Mouse (Mus musculus) heart, embryonic 15.5 days (tissue): ENCODE results near the gene Ankfn1. TPM values are rescaled to one million over a fixed set of nuclear protein-coding genes. Genes with fewer than 3 reads are reported as not detected.
A peak's percentile ranks its signal among the peaks of the same experiment; 100 is the strongest.

ENCODE experiments used
- ATAC-seq: fragments of 200-750 bp; cut with Nextera tagmentation; replicated peaks from 2 replicates; pipeline ENCODE4 v1.8.0; 2017; ENCODE audit warnings: low read depth, moderate TSS enrichment; ENCODE audit not compliant: insufficient number of reproducible peaks, insufficient read depth, low FRiP score
- H3K27ac ChIP-seq: fragments of 300-500 bp; sonication (generic); 2 replicates; pipeline ENCODE4 v1.5.1; 2015; ENCODE audit warnings: mild to moderate bottlenecking, inconsistent platforms
- H3K27me3 ChIP-seq: fragments of 300-500 bp; sonication (generic); 2 replicates; pipeline ENCODE4 v1.6.1; 2015; ENCODE audit warnings: inconsistent platforms
- H3K36me3 ChIP-seq: fragments of 300-500 bp; sonication (generic); 2 replicates; pipeline ENCODE4 v1.6.1; 2015; ENCODE audit warnings: mild to moderate bottlenecking, inconsistent platforms
- H3K4me1 ChIP-seq: fragments of 300-500 bp; sonication (generic); replicated peaks from 2 replicates; pipeline ENCODE4 v1.6.1; 2015; ENCODE audit warnings: inconsistent platforms
- H3K4me2 ChIP-seq: fragments of 300-500 bp; sonication (generic); 2 replicates; pipeline ENCODE4 v1.6.1; 2015; ENCODE audit warnings: inconsistent platforms, mild to moderate bottlenecking, moderate library complexity
- H3K4me3 ChIP-seq: fragments of 300-500 bp; sonication (generic); 2 replicates; pipeline ENCODE4 v1.5.1; 2015; ENCODE audit warnings: mild to moderate bottlenecking, inconsistent platforms
- H3K9ac ChIP-seq: fragments of 300-500 bp; sonication (generic); 2 replicates; pipeline ENCODE4 v1.6.1; 2015; ENCODE audit warnings: mild to moderate bottlenecking, inconsistent platforms
- H3K9me3 ChIP-seq: fragments of 300-500 bp; sonication (generic); replicated peaks from 2 replicates; pipeline ENCODE4 v1.6.1; 2016; ENCODE audit warnings: inconsistent platforms
- WGBS: fragments of 180-500 bp; shearing (Covaris S2); methylation state at CpG from one replicate; pipeline ENCODE4 v1.1.7; 2015; ENCODE audit warnings: mixed read lengths; 5-methylcytosine and 5-hydroxymethylcytosine counted together
- polyA plus RNA-seq: library from polyadenylated mRNA; unstranded; fragments of >200 nt; fragmentation: Nextera tagmentation; extraction: Ambion mirVana; gene quantifications from 2 replicates; pipeline ENCODE4 v1.2.1, GENCODE M21; 2015

Ankfn1 gene
- 0.04 and 0.09 TPM in 2 replicates for polyA plus RNA-seq

DNA sequence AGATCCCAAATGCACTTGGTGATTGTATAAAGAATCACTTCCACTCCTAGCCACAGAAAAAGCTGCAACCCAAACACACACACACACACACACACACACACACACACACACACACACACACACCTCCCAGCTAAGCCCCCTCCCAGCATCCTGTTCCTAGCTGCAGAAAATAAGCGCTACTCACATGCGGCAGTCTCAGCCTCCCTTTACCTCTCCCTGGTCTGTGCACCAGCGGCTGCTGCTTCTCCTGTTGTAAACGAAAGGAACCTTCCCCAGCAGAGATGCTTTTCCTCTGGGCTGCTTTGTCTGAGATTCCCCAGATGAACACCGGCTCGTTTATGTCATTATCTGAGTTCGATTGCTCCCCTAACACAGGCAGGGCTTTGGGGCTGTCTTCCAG is at the start of gene Ankfn1:
TSS of gene Ankfn1 (minus strand) at position 223 of the 400 bp plus-strand sequence.
- Histone ChIP-seq H3K27ac (no peak within 1 kb of the TSS), H3K9me3 (no peaks in the 10 kb centered on the region), H3K36me3 (no peaks in the 10 kb centered on the region), H3K9ac (no peak within 1 kb of the TSS), H3K27me3 (no peaks in the 10 kb centered on the region), H3K4me2 (no peak within 1 kb of the TSS), H3K4me3 (no peak within 1 kb of the TSS), H3K4me1 (no peaks in the 10 kb centered on the region)
- WGBS = 29% methylated on average over 7 of the region's 7 CpGs
- no peak for ATAC-seq

DNA sequence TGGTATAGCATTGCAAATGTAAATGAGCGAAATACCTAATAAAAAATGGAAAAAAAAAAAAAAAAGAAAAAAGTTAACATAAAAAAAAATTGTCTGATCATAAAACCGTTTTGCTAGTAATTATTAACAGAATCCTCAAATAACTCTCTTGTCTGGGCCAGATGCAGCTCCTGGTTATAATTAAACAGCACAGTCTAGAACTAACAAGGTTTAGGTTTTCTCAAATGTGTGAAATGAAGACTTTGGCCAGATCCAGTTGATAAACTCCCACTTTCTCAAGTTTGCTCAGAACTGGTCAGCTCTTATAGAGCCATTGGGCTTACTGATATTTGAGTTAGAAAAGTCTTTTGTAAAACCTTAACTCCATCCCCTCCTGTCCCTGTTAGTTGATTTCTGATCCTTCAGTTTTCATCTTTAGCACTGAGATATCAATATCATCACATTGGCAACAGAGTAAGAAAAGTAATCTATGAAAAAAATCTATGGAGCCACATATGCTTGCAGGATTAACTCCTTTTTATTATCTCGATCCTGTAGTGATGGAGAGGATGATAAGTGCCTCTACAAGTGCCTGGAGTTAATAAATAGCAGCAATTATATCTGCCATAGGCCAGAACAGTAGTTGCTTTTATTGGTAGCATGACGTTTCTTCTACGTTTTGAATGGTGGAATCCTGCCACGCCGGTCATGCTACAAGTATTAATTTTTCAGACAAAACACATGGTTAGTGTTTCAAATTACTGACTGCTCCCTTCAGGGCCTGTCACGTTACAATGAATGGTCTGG is 46.4 kb upstream of the Ankfn1 start:
- WGBS = 72% methylated on average over 7 of the region's 8 CpGs
- Histone ChIP-seq H3K27me3 (no peaks in the 10 kb centered on the region), H3K4me2 (no peak overlapping the region), H3K4me1 (no peaks in the 10 kb centered on the region), H3K9me3 (no peaks in the 10 kb centered on the region), H3K36me3 (no peaks in the 10 kb centered on the region), H3K4me3 (no peak overlapping the region), H3K27ac (no peak overlapping the region), H3K9ac (no peak overlapping the region)
- no peak for ATAC-seq

GRCm38 (mm10) chr11:89818594-89818993 is 41.1 kb upstream of the Ankfn1 start:
- H3K9ac ChIP-seq = no peak overlapping the region
- ATAC-seq = 0 out of 2 replicates have a peak, but pooled peaks have one; percentile 10
- H3K36me3 ChIP-seq = no peaks in the 10 kb centered on the region
- H3K4me1 ChIP-seq = no peaks in the 10 kb centered on the region
- H3K27me3 ChIP-seq = no peaks in the 10 kb centered on the region
- H3K4me2 ChIP-seq = no peak overlapping the region
- WGBS = 39% methylated on average over 4 of the region's 4 CpGs
- no peak overlapping the region for H3K4me3 ChIP-seq
- H3K27ac ChIP-seq = no peak overlapping the region
- no peaks in the 10 kb centered on the region for H3K9me3 ChIP-seq

- H3K9me3 ChIP-seq = no peaks in the 10 kb centered on the region
- no peaks in the 10 kb centered on the region for H3K4me1 ChIP-seq
- no peaks in the 10 kb centered on the region for H3K36me3 ChIP-seq
- H3K4me3 ChIP-seq = no peak overlapping the region
- H3K27ac ChIP-seq = no peak overlapping the region
- H3K9ac ChIP-seq = no peak overlapping the region
- no peak for ATAC-seq
- H3K4me2 ChIP-seq = no peak overlapping the region
- WGBS = 87% methylated on average over 1 of the region's 1 CpGs
- H3K27me3 ChIP-seq = no peaks in the 10 kb centered on the region
Measured at GRCm38 (mm10) chr11:89811403-89811802, 34.0 kb upstream of the Ankfn1 start.

DNA sequence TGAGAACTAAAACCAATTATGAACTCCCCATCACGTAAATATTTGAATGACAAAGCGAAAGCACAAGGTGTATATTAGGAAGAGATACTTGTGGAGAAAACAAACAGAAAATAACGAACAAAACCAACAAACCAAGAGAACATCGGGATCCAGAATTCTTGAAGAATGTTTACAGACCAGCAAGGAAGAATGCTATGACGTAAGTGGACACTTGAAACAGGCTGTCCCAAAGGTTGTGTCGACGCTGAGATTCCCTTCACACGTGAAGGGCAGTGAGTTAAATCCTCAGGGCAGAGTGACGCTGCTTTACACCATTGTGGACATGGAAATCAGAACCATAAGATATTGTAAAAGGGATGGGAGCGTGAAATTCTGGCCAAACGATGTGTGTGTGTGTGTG is 30.5 kb upstream of the Ankfn1 start:
- Histone ChIP-seq H3K4me2 (no peak overlapping the region), H3K9me3 (no peaks in the 10 kb centered on the region), H3K36me3 (no peaks in the 10 kb centered on the region), H3K4me3 (no peak overlapping the region), H3K4me1 (peaks cover 9% of the 10 kb centered on the region), H3K9ac (no peak overlapping the region), H3K27me3 (0 out of 2 replicates have a peak, but pooled peaks cover 3% of the 10 kb centered on the region), H3K27ac (no peak overlapping the region)
- no peak for ATAC-seq
- WGBS = 57% methylated on average over 11 of the region's 11 CpGs

DNA sequence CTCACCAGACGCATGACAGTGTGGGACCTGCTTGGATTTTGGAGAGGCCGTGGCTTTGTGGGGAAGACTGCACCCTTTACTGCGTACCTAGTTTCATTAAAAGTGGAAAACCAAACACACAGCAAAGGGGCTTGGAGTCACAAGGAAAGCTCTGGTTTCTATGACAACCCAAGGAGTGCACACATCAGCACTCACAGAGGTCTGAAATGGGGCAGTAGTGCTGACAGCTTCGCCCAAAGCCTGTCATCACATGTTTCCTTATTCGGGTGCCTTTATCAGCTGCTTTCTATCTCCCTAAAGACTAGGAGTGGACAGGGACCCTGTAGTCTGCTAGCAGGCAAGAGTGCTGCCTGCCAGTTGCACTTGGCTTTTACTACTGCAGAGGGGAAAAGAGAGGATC is 27.4 kb upstream of the Ankfn1 start:
- ATAC-seq = no peak
- 17% methylated on average over 5 of the region's 5 CpGs for WGBS
- no peak overlapping the region for H3K9ac ChIP-seq
- H3K9me3 ChIP-seq = no peaks in the 10 kb centered on the region
- peaks cover 9% of the 10 kb centered on the region for H3K4me1 ChIP-seq
- no peak overlapping the region for H3K4me3 ChIP-seq
- 0 out of 2 replicates have a peak, but pooled peaks cover 3% of the 10 kb centered on the region for H3K27me3 ChIP-seq
- no peak overlapping the region for H3K27ac ChIP-seq
- H3K36me3 ChIP-seq = no peaks in the 10 kb centered on the region
- H3K4me2 ChIP-seq = peak overlapping the region; percentile 34

DNA sequence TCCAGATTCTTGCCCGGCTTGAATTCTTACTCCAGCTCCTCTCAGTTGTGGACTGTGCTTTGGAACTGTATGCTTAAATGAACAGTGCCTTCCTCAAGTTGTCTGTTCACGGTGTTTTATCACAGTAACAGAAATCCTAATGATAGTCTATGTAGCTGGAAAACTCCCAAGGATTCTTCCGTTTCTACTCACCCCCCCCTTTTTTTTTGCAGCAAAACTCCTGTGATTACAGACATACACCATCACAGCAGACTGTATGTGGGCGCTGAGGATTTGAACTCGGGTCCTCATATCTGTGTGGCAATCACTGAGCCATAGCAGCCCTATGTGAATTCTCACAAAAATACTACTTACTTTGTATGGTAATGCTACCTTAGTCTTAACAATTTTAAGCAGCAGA is 26.5 kb upstream of the Ankfn1 start:
- Histone ChIP-seq H3K27ac (no peak overlapping the region), H3K36me3 (no peaks in the 10 kb centered on the region), H3K4me1 (peaks cover 9% of the 10 kb centered on the region), H3K9me3 (no peaks in the 10 kb centered on the region), H3K9ac (no peak overlapping the region), H3K27me3 (0 out of 2 replicates have a peak, but pooled peaks cover 3% of the 10 kb centered on the region), H3K4me2 (no peak overlapping the region), H3K4me3 (no peak overlapping the region)
- 58% methylated on average over 5 of the region's 5 CpGs for WGBS
- no peak for ATAC-seq

DNA sequence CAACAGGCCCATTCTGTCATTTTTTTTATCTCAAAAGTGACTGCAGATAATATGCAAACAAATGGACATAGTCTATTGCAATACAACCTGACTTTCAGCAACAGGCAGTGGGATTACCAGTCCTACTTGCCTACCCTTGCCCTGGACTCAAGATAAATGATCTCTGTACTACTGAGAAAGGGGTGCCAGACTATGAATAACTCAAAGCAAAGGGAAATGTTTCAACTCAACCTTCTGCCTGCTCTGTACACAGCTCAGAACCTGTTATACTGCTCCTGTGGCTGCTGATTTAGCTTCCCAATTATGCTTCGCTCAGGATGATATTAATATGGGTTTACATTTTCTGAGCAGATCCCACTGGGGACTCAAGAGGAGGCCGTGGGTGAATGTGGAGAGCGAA is 15.3 kb upstream of the Ankfn1 start:
- no peak for ATAC-seq
- Histone ChIP-seq H3K4me2 (no peak overlapping the region), H3K36me3 (no peaks in the 10 kb centered on the region), H3K27ac (no peak overlapping the region), H3K9ac (no peak overlapping the region), H3K9me3 (no peaks in the 10 kb centered on the region), H3K4me3 (no peak overlapping the region), H3K27me3 (no peaks in the 10 kb centered on the region), H3K4me1 (no peaks in the 10 kb centered on the region)
- WGBS = 82% methylated on average over 3 of the region's 3 CpGs

DNA sequence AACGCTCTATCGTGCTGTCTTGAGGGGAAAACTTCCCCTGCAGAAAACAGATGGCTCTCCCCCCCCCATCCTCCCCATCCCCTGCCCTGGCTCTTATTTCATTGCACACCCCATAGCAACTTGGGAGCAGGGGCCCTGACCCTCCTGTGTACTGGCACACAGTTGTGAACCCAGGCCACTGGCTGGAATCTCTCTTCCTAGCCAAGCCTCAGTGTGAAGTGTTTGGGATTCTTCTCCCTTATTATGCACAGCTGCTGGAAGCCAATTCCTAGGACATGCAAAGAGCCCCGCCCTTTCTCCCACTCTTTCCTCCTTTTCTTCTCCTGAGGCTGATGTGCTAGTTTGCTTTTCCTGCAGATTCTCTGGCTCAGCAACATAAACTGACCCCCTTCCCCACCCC is 1.4 kb downstream of the Ankfn1 start:
- no peaks in the 10 kb centered on the region for H3K4me1 ChIP-seq
- no peak for ATAC-seq
- H3K4me3 ChIP-seq = no peak overlapping the region
- no peaks in the 10 kb centered on the region for H3K36me3 ChIP-seq
- H3K27me3 ChIP-seq = no peaks in the 10 kb centered on the region
- WGBS = 71% methylated on average over 3 of the region's 3 CpGs
- no peak overlapping the region for H3K4me2 ChIP-seq
- no peaks in the 10 kb centered on the region for H3K9me3 ChIP-seq
- H3K9ac ChIP-seq = no peak overlapping the region
- no peak overlapping the region for H3K27ac ChIP-seq

DNA sequence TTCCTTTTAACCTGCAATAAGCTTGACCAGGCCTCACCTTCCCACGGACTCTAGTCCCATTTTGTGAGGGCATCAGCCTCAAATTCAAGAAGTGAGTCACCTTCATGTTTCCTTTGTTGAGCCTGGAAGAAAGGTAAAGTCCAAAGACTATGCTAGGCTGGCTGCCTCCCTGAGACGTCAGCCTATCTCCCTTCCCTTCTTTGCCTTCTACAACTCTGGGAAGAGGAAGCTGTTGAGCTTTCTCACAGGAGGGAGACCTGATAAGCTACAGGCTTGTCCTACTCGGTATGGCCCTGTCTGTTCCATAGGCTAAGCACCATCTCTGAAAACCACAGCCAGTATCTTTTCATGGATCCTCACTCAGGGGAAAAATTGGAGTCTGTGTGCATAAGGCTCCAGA is 2.5 kb downstream of the Ankfn1 start:
- WGBS = 50% methylated on average over 3 of the region's 3 CpGs
- no peak for ATAC-seq

GRCm38 (mm10) chr11:89772941-89773340 is 4.5 kb downstream of the Ankfn1 start:
- Histone ChIP-seq H3K9me3 (no peaks in the 10 kb centered on the region), H3K27ac (no peak overlapping the region), H3K9ac (no peak overlapping the region), H3K4me1 (no peaks in the 10 kb centered on the region), H3K4me2 (no peak overlapping the region), H3K36me3 (no peaks in the 10 kb centered on the region), H3K27me3 (no peaks in the 10 kb centered on the region), H3K4me3 (no peak overlapping the region)
- ATAC-seq = no peak
- 79% methylated on average over 2 of the region's 2 CpGs for WGBS

More for the DNA sequence above, 2.5 kb downstream of the Ankfn1 start:
- H3K4me1 ChIP-seq = no peaks in the 10 kb centered on the region
- H3K36me3 ChIP-seq = no peaks in the 10 kb centered on the region
- H3K27ac ChIP-seq = no peak overlapping the region
- no peak overlapping the region for H3K4me3 ChIP-seq
- no peaks in the 10 kb centered on the region for H3K27me3 ChIP-seq
- no peaks in the 10 kb centered on the region for H3K9me3 ChIP-seq
- H3K4me2 ChIP-seq = no peak overlapping the region
- no peak overlapping the region for H3K9ac ChIP-seq

DNA sequence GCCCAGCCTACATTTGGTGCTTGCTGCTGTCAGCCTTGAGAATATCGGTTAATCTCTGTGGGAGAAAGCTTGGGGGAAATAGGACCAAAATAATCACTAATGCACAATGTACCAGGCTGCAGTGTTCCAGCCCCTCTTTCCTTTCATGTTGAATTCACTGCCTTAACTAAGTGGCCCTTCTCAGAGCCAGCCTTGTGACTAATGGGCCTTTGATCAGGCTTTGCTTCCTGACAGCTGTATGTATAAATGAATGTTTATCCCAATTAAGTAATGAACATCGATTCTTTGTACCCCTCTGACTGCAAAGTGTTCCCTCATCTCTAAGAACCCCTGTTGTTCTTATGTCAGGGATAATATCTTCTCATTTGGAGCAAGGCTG is 11.7 kb downstream of the Ankfn1 start:
- Histone ChIP-seq H3K4me2 (no peak overlapping the region), H3K27ac (no peak overlapping the region), H3K4me1 (no peaks in the 10 kb centered on the region), H3K36me3 (no peaks in the 10 kb centered on the region), H3K9ac (no peak overlapping the region), H3K27me3 (no peaks in the 10 kb centered on the region), H3K9me3 (no peaks in the 10 kb centered on the region), H3K4me3 (no peak overlapping the region)
- 73% methylated on average over 2 of the region's 2 CpGs for WGBS
- ATAC-seq = no peak
